Mouse (Mus musculus): ENCODE results near the gene Tanc1.

GRCm38 (mm10) chr2:59799572-59799971 is 187.7 kb downstream of the Tanc1 start:
- TF ChIP-seq CTCF (IDR thresholded peaks at IDR 0.05; ENCODE audit: extremely low read depth, insufficient read length, insufficient replicate concordance, low read depth, low read length) (no peak), POLR2A (IDR thresholded peaks at IDR 0.05; ENCODE audit: low read depth, low read length) (no peak)

All from small intestine, adult 2 months (tissue).